Mouse (Mus musculus) bone marrow macrophage, adult 2 months (primary cell): ENCODE measurements around the gene Kif3b. TPM values are rescaled to one million over a fixed set of nuclear protein-coding genes. Genes with fewer than 3 reads are reported as not detected.

Experiments used
- H3K27ac ChIP-seq: 2 replicates; pipeline ENCODE4 v1.5.1; 2012; ENCODE audit warnings: low read depth, low read length; ENCODE audit not compliant: insufficient read depth
- H3K4me1 ChIP-seq: 2 replicates; pipeline ENCODE4 v1.6.1; 2012; ENCODE audit warnings: low read length; ENCODE audit not compliant: control insufficient read depth, insufficient read depth
- H3K4me3 ChIP-seq: 2 replicates; pipeline ENCODE4 v1.5.1; 2012; ENCODE audit warnings: mild to moderate bottlenecking, low read length, moderate library complexity; ENCODE audit not compliant: insufficient read depth
- CTCF ChIP-seq: IDR thresholded peaks from 2 replicates; pipeline ENCODE4 v1.5.1; 2012; ENCODE audit warnings: low read depth, mild to moderate bottlenecking, low read length, moderate library complexity
- POLR2A ChIP-seq: IDR thresholded peaks from 2 replicates; pipeline ENCODE4 v1.6.1; 2012; ENCODE audit warnings: mild to moderate bottlenecking, low read depth, low read length, borderline replicate concordance
- polyA plus RNA-seq: library from polyadenylated mRNA; stranded (reverse); fragments of >200 nt; gene quantifications from 2 replicates; pipeline ENCODE4 v1.2.4, GENCODE M21; 2012; ENCODE audit not compliant: missing spikeins, insufficient read depth, insufficient read length

The Kif3b gene
- polyA plus RNA-seq, 1 experiment, result 38.6 TPM

DNA sequence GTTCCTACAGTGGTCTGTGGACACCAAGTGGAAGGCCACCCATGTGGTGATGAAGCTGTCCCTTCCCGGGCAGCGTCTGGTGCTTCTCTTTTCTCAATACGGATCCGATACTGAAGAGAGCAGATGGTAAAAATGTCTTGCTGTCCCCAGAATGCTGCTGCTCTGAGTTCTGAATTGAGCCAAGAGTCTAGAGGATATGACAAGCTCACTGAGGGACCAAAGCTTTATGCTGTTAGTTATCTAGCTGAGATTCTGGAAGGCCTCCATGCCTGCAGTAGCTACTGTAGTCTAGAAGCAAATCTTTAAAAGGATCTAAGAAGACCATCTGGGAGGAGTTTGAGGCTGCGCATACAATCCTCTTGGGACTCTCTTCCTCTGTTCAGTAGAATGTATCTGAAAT, 41.1 kb downstream of the Kif3b start:
- peaks cover 15% of the 10 kb centered on the region for H3K4me1 ChIP-seq
- TF ChIP-seq POLR2A (no peak), CTCF (no peak)
- no peak overlapping the region for H3K27ac ChIP-seq
- H3K4me3 ChIP-seq, result no peak overlapping the region

DNA sequence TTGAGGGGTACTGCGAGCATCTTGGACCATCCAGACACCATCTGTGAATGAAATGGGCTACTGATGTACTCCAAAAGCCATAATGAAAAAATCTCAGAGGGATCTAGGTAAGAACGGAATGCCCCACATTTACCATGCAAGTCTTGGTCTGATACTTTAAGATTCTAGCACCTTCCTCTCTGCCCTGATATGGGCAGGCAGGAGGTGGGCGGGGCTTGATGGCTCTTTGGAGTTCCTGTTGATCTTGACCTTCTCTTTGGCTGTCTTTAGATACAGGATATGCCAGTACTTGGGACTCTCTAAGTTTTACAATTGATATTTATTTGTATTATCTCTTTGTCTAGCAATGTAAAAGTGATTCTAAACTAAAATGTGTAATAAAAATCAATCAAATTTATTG, 41.8 kb downstream of the Kif3b start:
- Histone ChIP-seq H3K4me3 (no peak overlapping the region), H3K27ac (no peak overlapping the region), H3K4me1 (peaks cover 21% of the 10 kb centered on the region)
- TF ChIP-seq CTCF, result no peak
- TF ChIP-seq POLR2A, result no peak

DNA sequence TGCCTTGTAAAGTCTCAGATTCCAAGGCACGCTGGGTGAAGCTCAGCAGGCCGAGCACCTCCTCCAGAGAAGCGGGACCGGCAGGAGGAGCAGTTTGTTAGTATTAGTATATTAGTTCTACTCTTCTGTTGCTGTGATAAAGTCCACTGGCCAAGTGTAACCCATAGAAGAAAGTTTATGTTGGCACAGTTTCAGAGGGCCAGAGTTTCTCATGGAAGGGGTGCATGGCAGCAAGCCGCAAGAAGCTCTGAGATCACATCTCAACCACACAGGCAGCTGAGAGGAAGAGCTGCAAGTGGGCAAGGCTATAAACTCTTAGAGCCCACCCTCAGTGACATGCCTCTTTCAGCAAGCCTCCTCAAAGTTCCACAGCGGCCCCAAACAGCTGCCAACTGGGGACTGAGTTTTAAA, 42.6 kb downstream of the Kif3b start:
- no peak for TF ChIP-seq CTCF
- TF ChIP-seq POLR2A, result no peak
- Histone ChIP-seq H3K27ac (no peak overlapping the region), H3K4me1 (peaks cover 30% of the 10 kb centered on the region), H3K4me3 (no peak overlapping the region)

DNA sequence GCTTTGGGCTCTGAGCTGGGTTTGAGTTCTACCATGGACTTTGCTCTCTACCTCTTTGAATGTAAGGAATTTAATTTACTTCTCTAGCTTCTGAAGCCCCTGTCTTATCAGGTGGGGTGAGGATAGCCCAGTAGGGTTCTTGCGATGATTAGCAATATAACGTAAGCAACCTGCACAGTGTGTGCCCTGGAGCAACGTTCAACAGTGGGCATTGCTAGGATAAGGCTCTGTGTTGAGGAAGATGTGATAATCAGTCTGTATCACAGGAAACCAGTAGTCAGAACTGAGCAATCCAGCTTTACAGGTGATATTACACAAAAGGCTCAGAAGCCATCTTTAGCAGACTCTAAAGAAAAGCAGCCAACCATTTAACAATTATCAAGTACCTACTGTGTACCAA, 43.1 kb downstream of the Kif3b start:
- Histone ChIP-seq H3K27ac (no peak overlapping the region), H3K4me1 (peaks cover 34% of the 10 kb centered on the region), H3K4me3 (no peak overlapping the region)
- no peak for TF ChIP-seq POLR2A
- no peak for TF ChIP-seq CTCF

DNA sequence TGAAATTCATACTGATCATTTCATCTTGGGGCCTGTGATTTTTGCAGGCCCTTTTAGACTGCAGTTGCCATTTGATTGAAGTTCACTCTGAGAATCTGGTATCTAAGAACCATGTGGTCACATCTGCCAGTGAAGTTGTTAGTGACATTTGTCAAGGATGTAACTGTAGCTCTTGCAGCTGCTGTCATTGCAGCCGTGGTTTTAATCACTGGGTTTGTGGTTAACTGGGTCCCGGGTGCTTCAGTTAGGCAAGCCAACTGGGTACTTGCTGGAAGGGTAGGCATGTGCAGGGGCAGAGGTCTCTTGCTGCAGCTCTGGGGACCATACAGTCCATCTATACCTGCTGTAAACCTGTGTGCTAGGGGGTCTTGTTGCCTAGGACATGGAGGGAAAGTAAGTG, 44.9 kb downstream of the Kif3b start:
- no peak overlapping the region for H3K4me3 ChIP-seq
- no peak for TF ChIP-seq POLR2A
- TF ChIP-seq CTCF, result no peak
- H3K4me1 ChIP-seq, result peaks cover 34% of the 10 kb centered on the region
- H3K27ac ChIP-seq, result no peak overlapping the region

DNA sequence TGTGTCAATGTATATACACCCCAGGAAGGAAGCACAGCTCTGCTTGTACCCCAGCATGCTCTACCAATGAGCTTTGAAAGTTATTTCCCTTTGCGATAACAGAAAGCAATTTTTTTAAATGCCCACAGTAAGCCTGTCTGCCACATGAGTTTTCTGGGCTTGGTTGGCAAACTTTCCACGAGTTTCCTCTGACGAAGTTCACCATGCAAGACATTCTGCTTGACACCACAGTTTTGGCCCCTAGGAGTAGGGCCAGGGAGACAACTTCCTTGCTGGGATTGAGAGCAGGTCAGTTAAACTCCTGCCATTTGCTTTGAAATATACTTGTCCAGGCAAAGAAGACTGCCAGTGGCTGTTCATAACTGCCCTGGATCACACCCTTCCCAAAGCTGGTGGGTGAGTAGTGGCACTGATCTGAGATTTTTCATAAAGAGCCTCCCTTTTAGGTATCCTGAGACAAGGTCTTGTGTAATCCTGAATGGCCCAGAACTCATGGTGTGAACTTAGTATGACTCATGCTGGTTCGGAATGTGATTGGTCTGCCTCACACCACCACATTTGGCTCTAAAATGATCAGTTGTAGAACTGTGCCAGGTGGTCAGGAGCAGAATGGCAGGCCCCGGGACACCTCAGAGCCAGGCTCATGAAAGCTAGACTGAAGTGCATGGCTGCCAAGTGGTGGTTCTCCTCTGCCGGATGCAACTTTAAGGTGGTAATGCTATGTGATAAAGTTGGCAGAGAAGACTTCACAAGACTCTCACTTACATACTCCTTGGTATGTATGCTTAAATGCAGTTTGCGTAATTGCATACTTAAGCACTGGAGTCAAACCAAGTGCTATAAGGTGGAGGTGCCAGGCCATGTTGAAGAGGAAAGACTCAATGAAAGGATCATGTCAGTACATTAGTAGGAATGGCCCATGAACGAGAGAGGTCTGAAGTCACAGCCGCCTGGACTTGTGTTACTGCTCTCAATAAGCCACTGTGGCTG, 47.4 kb downstream of the Kif3b start:
- H3K4me3 ChIP-seq, result no peak overlapping the region
- peaks cover 35% of the 10 kb centered on the region for H3K4me1 ChIP-seq
- no peak for TF ChIP-seq POLR2A
- TF ChIP-seq CTCF, result no peak
- H3K27ac ChIP-seq, result peak overlapping the region; percentile 58

DNA sequence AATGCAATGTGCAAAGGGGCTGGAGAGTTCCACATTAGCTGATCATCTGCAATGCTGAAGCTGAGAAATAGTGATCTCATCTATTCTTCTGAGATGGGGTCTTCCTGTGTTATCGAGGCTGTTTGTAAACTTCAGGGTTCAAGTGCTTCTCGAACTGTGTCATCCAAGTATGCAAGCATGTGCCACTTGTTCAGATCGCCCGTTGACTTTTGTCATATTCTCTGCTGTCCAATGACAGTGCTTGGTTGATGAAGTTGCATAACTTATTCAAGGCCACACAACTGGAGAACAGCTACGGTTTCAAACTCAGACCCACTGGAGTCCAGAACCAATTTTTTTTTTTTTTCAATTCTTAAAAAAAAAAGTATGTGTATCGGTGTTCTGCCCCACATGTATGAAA, 51.0 kb downstream of the Kif3b start:
- Histone ChIP-seq H3K27ac (no peak overlapping the region), H3K4me1 (peaks cover 22% of the 10 kb centered on the region), H3K4me3 (no peak overlapping the region)
- no peak for TF ChIP-seq CTCF
- TF ChIP-seq POLR2A, result no peak

DNA sequence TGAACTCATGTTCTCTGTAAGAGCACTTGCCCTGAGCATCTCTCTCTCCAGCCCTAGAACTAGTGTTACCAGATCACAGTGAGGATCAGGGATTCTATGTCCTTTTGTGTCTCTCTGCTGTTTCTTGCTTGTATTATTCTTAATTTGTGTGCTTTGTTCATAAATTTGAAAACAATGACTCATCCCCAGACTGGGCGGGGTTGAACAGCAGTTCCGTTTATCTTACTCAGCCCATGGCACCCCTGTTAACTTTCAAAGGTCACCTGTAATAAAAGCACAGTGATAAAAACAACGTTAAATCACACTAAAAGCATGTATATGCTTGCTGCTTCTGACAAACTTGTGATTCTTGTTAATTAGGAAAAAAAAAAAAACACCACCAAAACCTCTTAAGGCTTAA, 51.4 kb downstream of the Kif3b start:
- H3K27ac ChIP-seq, result no peak overlapping the region
- no peak overlapping the region for H3K4me3 ChIP-seq
- TF ChIP-seq CTCF (no peak), POLR2A (no peak)
- H3K4me1 ChIP-seq, result peaks cover 19% of the 10 kb centered on the region

DNA sequence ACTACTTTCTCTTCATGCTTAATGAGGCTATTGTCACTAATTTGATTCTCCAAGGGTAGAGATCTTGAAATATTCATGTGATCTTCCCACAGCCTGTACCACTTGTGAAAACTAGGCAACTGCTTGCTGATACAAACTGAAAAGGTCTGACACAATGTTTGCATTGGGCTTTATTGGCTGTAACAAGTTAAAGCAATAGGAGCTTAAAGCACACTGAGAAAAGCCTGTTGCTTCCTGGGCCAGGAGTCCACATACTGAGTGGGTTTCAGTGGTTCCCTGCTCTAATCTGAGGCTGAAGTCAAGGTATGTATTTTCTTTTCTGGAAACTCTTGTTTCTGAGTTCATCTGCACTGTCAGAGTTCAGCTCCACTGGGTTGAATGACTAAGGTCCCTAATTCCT, 52.0 kb downstream of the Kif3b start:
- TF ChIP-seq POLR2A (no peak), CTCF (no peak)
- Histone ChIP-seq H3K4me1 (peaks cover 13% of the 10 kb centered on the region), H3K27ac (no peak overlapping the region), H3K4me3 (no peak overlapping the region)

DNA sequence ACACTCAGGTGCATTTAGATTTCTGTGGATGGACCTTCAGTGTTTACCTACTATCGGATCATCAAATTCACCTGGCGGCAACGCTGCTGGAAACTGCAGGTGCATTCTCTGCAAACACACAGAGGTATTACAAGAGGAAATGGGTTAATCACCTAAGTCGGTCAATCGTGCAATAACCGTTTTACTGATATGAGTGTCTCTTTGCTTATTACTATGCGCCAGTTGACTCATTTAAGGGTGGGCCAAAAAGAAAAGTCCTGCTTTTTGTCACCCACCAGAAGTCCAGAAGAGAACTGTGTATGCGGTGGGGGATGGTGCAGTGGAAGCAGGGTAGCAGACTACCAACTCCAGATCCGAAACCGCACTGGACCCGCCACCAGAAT, 53.8 kb downstream of the Kif3b start:
- H3K4me1 ChIP-seq, result peaks cover 12% of the 10 kb centered on the region
- TF ChIP-seq POLR2A (no peak), CTCF (no peak)
- peak overlapping the region; percentile 72 for H3K4me3 ChIP-seq
- H3K27ac ChIP-seq, result peak overlapping the region; percentile 48
